Mouse (Mus musculus): ENCODE measurements at regions not wholly inside any gene's neighbourhood (a gene's known extent, or its start where the extent isn't known, plus 50 kb on each side); places are given as distances from the start of the nearest gene placed in this dataset.

- in situ Hi-C loops (cut with MboI, MseI) = no loop called here
These were observed 688.4 kb downstream of the Hs3st4 start for GRCm38 (mm10) chr7:124671117-124671516.

GRCm38 (mm10) chr7:124676854-124677515 lies 694.3 kb downstream of the Hs3st4 start:
- in situ Hi-C loops (cut with MboI, MseI) = no loop called here

- in situ Hi-C loops (cut with MboI, MseI) = no loop called here
These were observed 697.9 kb downstream of the Hs3st4 start for GRCm38 (mm10) chr7:124680561-124680960.

GRCm38 (mm10) chr7:124681212-124681611 lies 698.5 kb downstream of the Hs3st4 start:
- in situ Hi-C loops (cut with MboI, MseI) = no loop called here

- in situ Hi-C loops (cut with MboI, MseI) = no loop called here
These were observed 699.2 kb downstream of the Hs3st4 start for GRCm38 (mm10) chr7:124681820-124682219.

- in situ Hi-C loops (cut with MboI, MseI) = no loop called here
These were observed 702.8 kb downstream of the Hs3st4 start for GRCm38 (mm10) chr7:124685424-124685823.

GRCm38 (mm10) chr7:124704163-124704824 lies 721.6 kb downstream of the Hs3st4 start:
- in situ Hi-C loops (cut with MboI, MseI) = no loop called here

GRCm38 (mm10) chr7:124707143-124707542 lies 724.5 kb downstream of the Hs3st4 start:
- in situ Hi-C loops (cut with MboI, MseI) = no loop called here

GRCm38 (mm10) chr7:124708771-124709485 lies 726.3 kb downstream of the Hs3st4 start:
- in situ Hi-C loops (cut with MboI, MseI) = no loop called here

GRCm38 (mm10) chr7:124720927-124721326 lies 723.5 kb upstream of the Kdm8 start:
- in situ Hi-C loops (cut with MboI, MseI) = no loop called here

GRCm38 (mm10) chr7:124742086-124742485 lies 702.4 kb upstream of the Kdm8 start:
- in situ Hi-C loops (cut with MboI, MseI) = no loop called here

GRCm38 (mm10) chr7:124746321-124746720 lies 698.2 kb upstream of the Kdm8 start:
- in situ Hi-C loops (cut with MboI, MseI) = no loop called here

GRCm38 (mm10) chr7:124748396-124748795 lies 696.1 kb upstream of the Kdm8 start:
- in situ Hi-C loops (cut with MboI, MseI) = no loop called here

GRCm38 (mm10) chr7:124759084-124759483 lies 685.4 kb upstream of the Kdm8 start:
- in situ Hi-C loops (cut with MboI, MseI) = no loop called here

GRCm38 (mm10) chr7:124777822-124778221 lies 666.7 kb upstream of the Kdm8 start:
- in situ Hi-C loops (cut with MboI, MseI) = no loop called here

GRCm38 (mm10) chr7:124782816-124783215 lies 661.7 kb upstream of the Kdm8 start:
- in situ Hi-C loops (cut with MboI, MseI) = no loop called here

GRCm38 (mm10) chr7:124784995-124785394 lies 659.5 kb upstream of the Kdm8 start:
- in situ Hi-C loops (cut with MboI, MseI) = no loop called here

GRCm38 (mm10) chr7:124785896-124786295 lies 658.6 kb upstream of the Kdm8 start:
- in situ Hi-C loops (cut with MboI, MseI) = no loop called here

GRCm38 (mm10) chr7:124788781-124789180 lies 655.7 kb upstream of the Kdm8 start:
- in situ Hi-C loops (cut with MboI, MseI) = no loop called here

- in situ Hi-C loops (cut with MboI, MseI) = no loop called here
These were observed 641.4 kb upstream of the Kdm8 start for GRCm38 (mm10) chr7:124803101-124803500.

- in situ Hi-C loops (cut with MboI, MseI) = no loop called here
These were observed 609.8 kb upstream of the Kdm8 start for GRCm38 (mm10) chr7:124834692-124835091.

- in situ Hi-C loops (cut with MboI, MseI) = no loop called here
These were observed 607.9 kb upstream of the Kdm8 start for GRCm38 (mm10) chr7:124836531-124836930.

- in situ Hi-C loops (cut with MboI, MseI) = no loop called here
These were observed 589.4 kb upstream of the Kdm8 start for GRCm38 (mm10) chr7:124855056-124855455.

All from T-helper 2 cell (primary cell).